Mouse (Mus musculus) kidney, adult 11 months (tissue): ENCODE data around the gene Zbtb8os.

Experiments used
- DNase-seq: peaks from one replicate; pipeline ENCODE4 v3.0.0; 2022

Zbtb8os gene

GRCm38 (mm10) chr4:129335216-129336074 is at the start of gene Zbtb8os, which contains the start of gene Rbbp4:
Gene Zbtb8os, plus strand, starts transcription at chr4:129335695.
Gene Rbbp4, minus strand, starts transcription at chr4:129335370.
- peak; percentile 97 for DNase-seq

GRCm38 (mm10) chr4:129286001-129286682 is 49.4 kb upstream of the Zbtb8os start:
- no peak for DNase-seq

- no peak for DNase-seq
These were observed 48.6 kb upstream of the Zbtb8os start for GRCm38 (mm10) chr4:129286683-129287471.

- DNase-seq, result no peak
These were observed 48.0 kb upstream of the Zbtb8os start, which contains the start of gene Sync for GRCm38 (mm10) chr4:129287472-129287981. Gene Sync, plus strand, starts transcription at chr4:129287617.

- DNase-seq, result no peak
These were observed 47.4 kb upstream of the Zbtb8os start for GRCm38 (mm10) chr4:129288067-129288466.

- no peak for DNase-seq
These were observed 45.8 kb upstream of the Zbtb8os start for GRCm38 (mm10) chr4:129289671-129290070.

GRCm38 (mm10) chr4:129292831-129293230 is 42.7 kb upstream of the Zbtb8os start:
- no peak for DNase-seq

GRCm38 (mm10) chr4:129293702-129294101 is 41.8 kb upstream of the Zbtb8os start:
- DNase-seq, result no peak

- DNase-seq, result no peak
These were observed 40.3 kb upstream of the Zbtb8os start for GRCm38 (mm10) chr4:129295188-129295587.

GRCm38 (mm10) chr4:129296066-129296465 is 39.4 kb upstream of the Zbtb8os start:
- no peak for DNase-seq

- DNase-seq, result no peak
These were observed 37.8 kb upstream of the Zbtb8os start for GRCm38 (mm10) chr4:129297724-129298123.

GRCm38 (mm10) chr4:129299121-129299520 is 36.4 kb upstream of the Zbtb8os start:
- no peak for DNase-seq

GRCm38 (mm10) chr4:129303401-129303800 is 32.1 kb upstream of the Zbtb8os start:
- no peak for DNase-seq

- DNase-seq, result no peak
These were observed 31.7 kb upstream of the Zbtb8os start for GRCm38 (mm10) chr4:129303816-129304215.

- DNase-seq, result no peak
These were observed 31.2 kb upstream of the Zbtb8os start for GRCm38 (mm10) chr4:129304306-129304705.

- no peak for DNase-seq
These were observed 27.6 kb upstream of the Zbtb8os start for GRCm38 (mm10) chr4:129307936-129308335.

- no peak for DNase-seq
These were observed 21.6 kb upstream of the Zbtb8os start for GRCm38 (mm10) chr4:129313886-129314285.

- no peak for DNase-seq
These were observed 14.6 kb upstream of the Zbtb8os start for GRCm38 (mm10) chr4:129320876-129321275.

- DNase-seq, result no peak
These were observed 13.5 kb upstream of the Zbtb8os start for GRCm38 (mm10) chr4:129322042-129322441.

- no peak for DNase-seq
These were observed 12.0 kb upstream of the Zbtb8os start for GRCm38 (mm10) chr4:129323491-129323890.

- DNase-seq, result no peak
These were observed 10.7 kb upstream of the Zbtb8os start for GRCm38 (mm10) chr4:129324756-129325155.

GRCm38 (mm10) chr4:129326191-129326590 is 9.3 kb upstream of the Zbtb8os start:
- DNase-seq, result peak; percentile 58

GRCm38 (mm10) chr4:129332846-129333245 is 2.6 kb upstream of the Zbtb8os start:
- DNase-seq, result no peak
